Mouse (Mus musculus): ENCODE results near the gene Fam129b. TPM values are rescaled to one million over a fixed set of nuclear protein-coding genes. Genes with fewer than 3 reads are reported as not detected.

Fam129b gene
- polyA plus RNA-seq, 1 experiment: not detected

DNA sequence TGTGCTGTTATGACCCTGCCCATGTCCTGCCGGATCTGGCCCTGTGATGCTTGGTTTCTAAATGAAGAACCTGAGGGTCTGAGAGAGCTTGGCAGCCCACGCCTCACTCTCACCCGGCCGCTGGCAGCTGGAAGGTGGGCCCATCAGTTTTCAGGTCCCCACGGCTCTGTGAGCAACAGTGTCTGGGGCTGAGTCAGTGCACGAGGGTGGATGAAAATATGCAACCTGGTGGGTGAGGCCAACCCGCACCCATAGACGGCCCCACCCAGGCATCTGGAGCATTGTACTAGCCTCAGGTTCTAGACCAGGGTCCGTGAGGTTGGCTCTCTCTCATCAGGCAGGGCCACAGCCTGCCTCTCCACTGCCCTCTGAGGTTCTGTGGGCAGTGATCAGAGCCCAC lies 26.2 kb downstream of the Fam129b start:
- no peak for TF ChIP-seq GATA1 (IDR thresholded peaks at IDR 0.05; ENCODE audit: low read length)

DNA sequence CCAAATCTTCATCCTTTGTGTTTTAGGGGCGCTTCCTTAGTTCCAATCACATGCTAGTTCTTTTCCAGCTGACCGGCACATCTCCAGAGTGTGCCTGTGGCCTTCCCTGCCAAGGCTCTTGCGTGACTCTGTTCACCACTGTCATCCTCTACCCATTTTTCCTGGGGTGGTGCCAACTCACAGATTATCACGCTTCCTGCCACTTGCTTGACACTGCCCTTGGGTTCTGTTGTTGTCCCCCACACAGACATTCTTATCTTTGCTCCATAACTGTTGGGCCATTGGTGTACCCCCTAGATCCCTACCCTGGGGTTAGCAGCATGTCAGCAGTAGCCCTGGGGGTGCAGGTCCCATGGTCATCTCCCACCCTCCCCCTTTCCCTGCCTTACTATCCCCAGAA lies 27.6 kb downstream of the Fam129b start:
- no peak for TF ChIP-seq GATA1 (IDR thresholded peaks at IDR 0.05; ENCODE audit: low read length)

DNA sequence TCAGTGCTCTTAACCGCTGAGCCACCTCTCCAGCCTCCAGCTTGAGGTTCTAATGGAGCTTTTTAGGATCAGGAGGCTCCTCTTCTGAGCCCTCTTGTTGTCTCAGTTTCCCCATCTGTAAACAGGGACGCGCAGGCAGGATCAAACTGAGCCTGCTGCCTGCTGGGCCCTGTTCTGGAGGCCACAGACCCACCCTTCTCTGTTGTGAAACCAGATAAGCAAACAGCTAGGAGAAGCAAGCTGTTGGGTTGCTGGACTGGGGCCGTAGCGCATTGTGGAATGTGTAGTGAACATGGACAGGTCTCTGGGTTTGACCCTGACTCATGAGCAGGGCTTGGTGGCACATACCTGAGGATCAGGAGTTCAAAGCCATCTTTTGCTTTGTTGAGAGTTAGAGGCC lies 28.7 kb downstream of the Fam129b start:
- no peak for TF ChIP-seq GATA1 (IDR thresholded peaks at IDR 0.05; ENCODE audit: low read length)

DNA sequence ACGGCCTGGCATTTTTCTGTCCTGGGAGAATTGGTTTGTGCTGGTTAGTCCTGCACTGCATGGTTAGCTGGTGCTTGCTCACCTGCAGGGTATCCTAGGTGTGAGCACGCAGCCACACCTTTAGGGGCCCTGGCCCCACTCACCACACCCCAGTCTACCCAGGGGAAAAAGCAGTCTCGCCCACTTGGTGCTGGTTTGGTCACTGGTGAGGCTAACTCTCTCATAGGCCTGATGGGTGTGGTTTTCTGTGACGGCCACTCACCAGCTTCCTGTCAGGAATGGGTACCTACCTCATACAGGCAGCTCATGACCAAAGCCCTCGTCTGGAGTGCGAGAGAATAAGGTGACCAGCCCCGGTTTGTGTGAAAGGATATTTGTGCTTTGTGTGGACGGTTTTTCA lies 29.4 kb downstream of the Fam129b start:
- no peak for TF ChIP-seq GATA1 (IDR thresholded peaks at IDR 0.05; ENCODE audit: low read length)

DNA sequence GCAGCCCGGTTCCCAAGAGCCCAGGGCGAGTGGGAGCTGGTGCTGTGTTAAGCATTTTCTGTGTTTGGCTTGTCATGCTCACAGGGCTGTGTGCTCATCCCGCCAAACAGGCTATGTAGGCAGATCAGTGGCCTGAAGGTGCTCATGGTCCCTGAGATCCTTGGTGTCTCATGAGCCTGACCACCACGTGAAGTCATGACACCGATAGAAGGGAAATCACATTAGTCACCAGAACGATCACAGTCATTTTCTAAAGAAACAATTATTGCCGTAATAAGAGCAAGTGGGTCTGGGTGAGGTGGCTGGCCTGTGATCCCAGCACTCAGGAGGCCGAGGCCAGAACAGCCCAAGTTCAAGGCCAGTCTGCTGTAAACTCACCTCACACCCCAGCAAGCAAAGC lies 31.5 kb downstream of the Fam129b start:
- TF ChIP-seq GATA1 (IDR thresholded peaks at IDR 0.05; ENCODE audit: low read length): no peak

DNA sequence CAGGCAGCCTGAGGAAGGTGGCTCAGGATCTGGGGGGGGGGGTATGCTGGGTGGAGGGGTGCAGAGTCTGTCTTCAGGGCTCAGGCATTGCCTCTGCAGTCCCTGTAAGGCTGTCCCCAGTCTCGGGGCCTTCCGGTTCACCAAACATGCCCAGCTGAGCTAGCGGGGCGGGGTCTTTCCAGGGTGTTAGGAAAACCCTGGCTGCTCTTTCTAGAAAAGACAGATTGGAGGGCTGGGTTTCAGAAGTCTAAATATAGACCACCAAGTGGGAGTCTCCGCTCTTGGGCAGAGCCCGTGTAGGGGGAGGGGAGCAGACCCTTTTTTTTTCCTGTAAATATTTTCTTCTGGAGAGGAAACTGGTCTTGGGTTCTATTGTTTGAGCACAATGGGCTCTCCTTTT lies 32.4 kb downstream of the Fam129b start:
- TF ChIP-seq GATA1 (IDR thresholded peaks at IDR 0.05; ENCODE audit: low read length): no peak

DNA sequence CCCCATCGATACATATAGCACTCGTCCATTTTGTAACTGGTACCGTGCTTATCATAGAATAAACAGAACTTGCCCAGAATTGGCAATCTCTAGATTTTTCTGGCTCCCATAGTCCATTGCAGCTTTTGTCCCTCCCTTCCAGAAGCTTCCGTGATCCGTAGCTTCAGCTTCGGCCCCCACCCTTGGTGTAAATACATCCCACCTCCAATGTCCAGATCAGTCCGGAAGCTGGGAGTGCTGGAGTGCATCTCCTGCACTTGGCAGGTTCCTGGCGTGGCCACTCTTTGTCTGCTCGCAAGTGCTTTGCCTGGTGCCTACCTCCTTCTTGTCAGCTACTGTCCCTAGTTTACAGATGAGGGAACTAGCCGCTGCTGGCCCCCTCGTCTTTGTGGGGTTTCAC lies 32.9 kb downstream of the Fam129b start:
- no peak for TF ChIP-seq GATA1 (IDR thresholded peaks at IDR 0.05; ENCODE audit: low read length)

DNA sequence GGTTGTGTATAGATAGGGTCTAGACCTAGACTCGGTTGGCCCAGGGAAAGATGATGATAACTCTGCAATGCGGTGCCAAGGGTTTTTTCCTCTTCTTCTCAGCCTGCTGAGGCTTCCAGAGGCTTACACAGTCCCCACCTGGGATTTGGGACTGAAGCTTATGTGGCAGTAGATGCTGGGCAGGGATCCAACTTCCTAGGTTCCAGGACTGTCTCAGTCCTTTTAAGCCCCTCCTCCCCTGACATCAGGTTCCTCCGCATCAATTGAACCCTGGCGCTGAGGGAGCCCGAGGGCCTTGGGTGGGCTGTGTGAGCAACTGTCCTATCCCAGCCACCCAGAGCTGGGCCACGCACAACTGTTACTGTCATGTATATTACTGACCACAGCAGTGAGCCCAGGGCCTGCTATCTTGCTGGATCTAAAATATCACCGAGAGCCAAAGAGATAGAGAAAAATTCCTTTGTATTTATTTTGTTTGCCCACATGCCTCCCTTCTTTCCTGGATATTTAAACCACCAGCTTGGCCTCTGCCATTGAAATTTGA lies 35.8 kb downstream of the Fam129b start:
- TF ChIP-seq GATA1 (IDR thresholded peaks at IDR 0.05; ENCODE audit: low read length): no peak

DNA sequence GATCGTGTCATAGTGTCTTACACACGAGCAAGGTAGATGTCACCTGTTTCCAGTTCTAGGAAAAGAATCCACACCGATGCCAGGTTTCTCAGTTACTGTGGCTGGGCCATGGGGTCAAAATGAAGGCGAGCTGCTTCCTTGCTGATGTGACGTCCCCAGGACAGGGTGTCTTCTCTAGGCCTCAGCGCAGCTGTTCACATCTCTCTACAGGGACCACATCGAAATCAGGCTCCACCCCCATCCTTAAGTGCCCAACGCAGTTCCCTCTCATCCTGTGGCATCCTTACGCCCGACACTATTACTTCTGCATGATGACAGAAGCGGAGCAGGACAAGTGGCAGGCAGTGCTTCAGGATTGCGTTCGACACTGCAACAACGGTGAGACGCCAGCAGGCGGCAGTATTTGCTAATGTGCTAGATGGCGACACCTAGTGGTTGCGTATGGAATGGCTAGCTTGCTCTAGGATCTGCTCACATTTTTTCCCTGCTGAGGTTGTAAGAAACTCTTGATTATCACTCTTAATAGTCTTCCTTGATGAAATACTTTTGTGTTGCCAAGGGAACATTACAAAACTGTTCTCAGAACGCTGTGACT lies 36.4 kb downstream of the Fam129b start:
- no peak for TF ChIP-seq GATA1 (IDR thresholded peaks at IDR 0.05; ENCODE audit: low read length)

DNA sequence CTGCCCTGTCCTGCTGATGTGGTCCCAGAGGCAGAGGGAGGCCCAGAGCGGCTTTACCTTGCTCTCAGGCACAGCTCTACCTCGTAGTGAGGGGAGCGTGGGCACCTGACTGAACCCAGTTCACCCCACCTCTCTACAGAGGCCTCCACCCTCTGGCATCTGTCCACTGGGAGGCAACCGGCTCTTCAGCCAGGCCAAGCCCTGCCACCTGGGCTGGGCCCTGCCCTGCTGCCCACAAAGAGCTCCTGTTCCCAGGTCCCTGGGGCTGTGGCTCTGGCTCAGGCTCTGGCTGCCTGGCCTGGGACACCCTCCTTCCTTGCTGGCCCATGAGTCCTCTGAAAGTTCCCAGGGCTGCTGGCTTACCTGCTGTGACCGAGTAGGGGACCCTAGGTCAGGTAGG lies 38.4 kb downstream of the Fam129b start:
- TF ChIP-seq GATA1 (IDR thresholded peaks at IDR 0.05; ENCODE audit: low read length): no peak

DNA sequence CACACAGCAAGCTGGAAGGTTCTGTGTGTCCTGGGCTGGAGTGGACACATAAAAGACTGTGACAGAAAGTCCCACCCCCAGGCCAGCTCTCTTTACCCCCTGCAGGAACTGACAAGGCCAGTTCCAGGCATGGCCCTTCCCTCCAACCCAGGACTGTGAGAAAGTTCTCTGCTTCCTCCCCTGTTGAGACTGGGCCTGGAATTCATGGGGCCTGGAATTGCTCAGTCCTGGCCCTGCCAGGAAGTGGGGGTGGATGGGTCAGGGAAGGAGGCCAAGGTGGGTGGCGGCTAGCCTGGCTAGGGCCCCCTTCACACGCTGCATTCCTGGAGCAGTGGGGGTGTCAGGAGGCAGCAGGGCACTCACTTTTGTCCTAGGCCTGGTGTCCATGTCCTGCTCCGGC lies 39.0 kb downstream of the Fam129b start:
- TF ChIP-seq GATA1 (IDR thresholded peaks at IDR 0.05; ENCODE audit: low read length): no peak

DNA sequence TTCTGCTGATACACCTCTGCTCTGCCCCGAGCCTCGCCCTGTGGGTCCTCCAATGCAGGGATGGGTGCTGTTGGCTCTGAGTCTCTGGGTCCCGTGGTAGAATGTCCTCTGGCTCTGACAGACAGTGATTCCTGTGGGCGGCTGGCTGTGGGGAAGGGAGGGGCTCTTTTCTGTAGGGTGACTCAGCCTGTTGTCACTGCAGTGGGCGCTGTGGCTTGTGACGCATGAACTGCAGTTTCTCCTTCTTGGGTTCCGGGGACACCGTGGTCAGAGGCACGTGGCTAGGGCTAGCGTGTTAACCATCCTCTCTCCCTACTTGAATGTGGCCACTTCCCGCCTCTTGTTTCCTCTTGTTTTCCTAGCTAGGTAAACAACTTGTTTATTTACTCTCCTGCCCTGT lies 41.6 kb downstream of the Fam129b start:
- TF ChIP-seq GATA1 (IDR thresholded peaks at IDR 0.05; ENCODE audit: low read length): no peak

DNA sequence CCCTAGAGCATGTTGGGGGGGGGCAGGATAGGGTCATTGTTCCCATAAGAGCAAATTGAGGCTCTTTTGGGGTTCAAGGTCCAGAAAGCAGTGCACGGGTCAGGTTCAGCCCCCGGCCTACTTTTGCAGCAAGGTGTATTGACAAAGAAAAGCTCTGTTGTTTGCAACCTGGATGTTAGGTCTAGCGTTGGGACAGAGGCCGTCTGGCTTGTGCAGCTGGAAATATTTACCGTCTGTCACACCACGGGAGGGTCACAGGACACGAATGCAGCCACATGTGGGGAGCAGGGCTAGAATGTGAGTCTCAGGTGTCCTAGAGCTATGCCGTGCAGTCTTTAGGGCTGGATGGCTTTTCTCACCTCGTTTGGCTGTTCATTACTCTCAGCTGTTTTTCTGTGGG lies 42.5 kb downstream of the Fam129b start:
- TF ChIP-seq GATA1 (IDR thresholded peaks at IDR 0.05; ENCODE audit: low read length): no peak

DNA sequence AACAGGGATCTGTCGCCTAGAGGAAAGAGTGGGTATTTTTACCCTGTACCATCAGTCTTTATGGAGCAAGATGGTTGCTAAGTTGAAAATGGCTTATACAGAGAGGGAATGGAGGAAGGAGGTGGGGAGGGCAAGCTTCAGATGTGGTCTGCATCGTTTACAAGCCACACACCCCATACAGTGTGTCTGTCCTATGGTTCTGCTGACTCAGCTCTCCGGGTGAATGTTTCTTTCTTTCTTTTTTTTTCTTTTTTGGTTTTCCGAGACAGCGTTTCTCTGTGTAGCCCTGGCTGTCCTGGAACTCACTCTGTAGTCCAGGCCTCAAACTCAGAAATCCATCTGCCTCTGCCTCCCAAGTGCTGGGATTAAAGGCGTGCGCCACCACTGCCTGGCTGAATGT lies 45.3 kb downstream of the Fam129b start:
- TF ChIP-seq GATA1 (IDR thresholded peaks at IDR 0.05; ENCODE audit: low read length): no peak

DNA sequence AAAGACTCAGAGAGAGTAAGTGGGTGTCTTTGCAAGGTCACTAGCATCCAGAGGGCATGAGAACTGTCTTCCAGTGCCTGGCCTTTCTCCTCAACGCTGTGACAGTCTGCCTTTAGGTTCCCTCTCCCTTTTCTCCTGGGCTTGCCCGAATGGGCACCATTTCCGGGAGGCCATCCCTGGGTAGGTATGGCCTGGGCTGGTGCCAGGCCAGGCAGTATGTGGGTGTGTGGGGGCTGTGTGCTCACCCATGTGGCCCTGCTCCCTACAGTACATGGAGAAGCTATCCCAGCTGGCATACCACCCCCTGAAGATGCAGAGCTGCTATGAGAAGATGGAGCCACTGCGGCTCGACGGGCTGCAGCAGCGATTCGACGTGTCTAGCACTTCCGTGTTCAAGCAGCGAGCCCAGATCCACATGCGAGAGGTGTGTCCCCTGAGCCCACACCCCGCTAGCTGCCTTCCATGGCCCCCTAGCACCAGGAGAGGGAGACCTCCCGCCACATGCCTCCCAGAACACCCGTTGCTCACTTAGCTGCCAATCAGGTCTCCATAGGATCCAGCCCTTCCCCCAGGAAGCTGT lies 46.0 kb downstream of the Fam129b start:
- TF ChIP-seq GATA1 (IDR thresholded peaks at IDR 0.05; ENCODE audit: low read length): no peak

DNA sequence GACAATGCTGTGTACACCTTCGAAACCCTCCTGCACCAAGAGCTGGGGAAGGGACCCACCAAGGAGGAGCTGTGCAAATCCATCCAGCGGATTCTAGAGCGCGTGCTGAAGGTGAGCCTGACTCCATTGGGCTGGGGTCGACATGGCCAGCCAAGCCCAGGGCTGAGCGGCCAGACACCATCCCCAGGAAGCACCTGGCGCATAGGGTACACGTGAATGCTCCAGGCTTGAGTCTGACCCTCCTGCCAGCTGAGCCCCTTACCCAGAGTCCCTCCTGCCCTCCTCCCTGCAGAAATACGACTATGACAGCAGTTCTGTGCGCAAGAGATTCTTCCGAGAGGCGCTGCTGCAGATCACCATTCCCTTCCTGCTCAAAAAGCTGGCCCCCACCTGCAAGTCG lies 46.6 kb downstream of the Fam129b start:
- no peak for TF ChIP-seq GATA1 (IDR thresholded peaks at IDR 0.05; ENCODE audit: low read length)

DNA sequence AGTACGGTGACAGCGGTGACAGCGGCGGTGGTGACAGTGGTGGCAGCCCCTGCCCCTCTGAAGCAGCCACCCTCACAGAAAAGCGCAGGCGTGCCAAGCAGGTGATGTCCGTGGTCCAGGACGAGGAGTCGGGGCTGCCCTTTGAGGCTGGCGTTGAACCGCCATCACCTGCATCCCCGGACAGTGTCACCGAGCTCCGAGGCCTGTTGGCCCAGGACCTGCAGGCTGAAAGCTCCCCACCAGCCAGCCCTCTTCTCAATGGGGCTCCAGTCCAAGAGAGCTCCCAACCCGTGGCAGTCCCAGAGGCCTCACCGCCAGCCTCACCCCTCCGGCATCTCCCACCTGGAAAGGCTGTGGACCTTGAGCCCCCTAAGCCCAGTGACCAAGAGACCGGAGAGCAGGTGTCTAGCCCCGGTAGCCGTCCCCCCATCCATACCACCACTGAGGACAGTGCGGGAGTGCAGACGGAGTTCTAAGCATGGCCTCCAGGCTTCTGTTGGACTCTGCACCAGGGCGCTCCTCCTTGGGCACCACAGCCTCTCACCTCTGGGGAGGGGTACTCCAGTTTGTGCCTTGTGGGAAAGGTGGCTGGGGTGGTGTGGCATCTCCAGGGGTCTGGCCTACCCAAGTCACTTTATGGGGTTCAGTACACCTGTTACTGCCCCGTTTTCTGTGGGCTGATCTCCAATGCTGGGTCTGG lies 47.8 kb downstream of the Fam129b start:
- no peak for TF ChIP-seq GATA1 (IDR thresholded peaks at IDR 0.05; ENCODE audit: low read length)
